Mouse (Mus musculus): ENCODE results near the gene Dip2a.

Dip2a gene

GRCm38 (mm10) chr10:76344711-76345539 lies at the start of gene Dip2a:
Dip2a (minus strand) TSS chr10:76345291.
- in situ Hi-C loops (cut with MboI) = no loop called here

DNA sequence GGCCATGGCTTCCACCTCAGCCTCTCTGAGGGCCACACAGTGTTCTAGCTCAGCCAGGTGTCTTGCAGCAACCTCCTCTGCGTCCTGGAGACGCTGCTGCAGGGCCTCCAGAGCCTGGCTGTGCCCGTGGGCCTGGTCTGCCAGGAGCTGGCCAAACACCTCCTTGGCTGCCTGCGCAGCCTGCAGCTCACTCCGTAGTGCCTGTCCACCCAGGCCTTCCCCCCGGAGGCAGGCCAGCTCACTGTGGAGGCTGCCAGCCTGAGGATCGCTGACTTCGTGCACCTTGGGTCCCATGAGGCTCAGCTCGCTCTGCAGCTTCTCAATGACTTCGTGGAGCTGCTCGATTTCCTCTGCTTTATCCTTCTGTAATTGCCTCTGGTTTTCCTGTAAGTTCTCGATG lies 47.5 kb upstream of the Dip2a start:
- in situ Hi-C loops (cut with MboI) = no loop called here

GRCm38 (mm10) chr10:76391786-76392185 lies 46.7 kb upstream of the Dip2a start:
- in situ Hi-C loops (cut with MboI) = no loop called here

DNA sequence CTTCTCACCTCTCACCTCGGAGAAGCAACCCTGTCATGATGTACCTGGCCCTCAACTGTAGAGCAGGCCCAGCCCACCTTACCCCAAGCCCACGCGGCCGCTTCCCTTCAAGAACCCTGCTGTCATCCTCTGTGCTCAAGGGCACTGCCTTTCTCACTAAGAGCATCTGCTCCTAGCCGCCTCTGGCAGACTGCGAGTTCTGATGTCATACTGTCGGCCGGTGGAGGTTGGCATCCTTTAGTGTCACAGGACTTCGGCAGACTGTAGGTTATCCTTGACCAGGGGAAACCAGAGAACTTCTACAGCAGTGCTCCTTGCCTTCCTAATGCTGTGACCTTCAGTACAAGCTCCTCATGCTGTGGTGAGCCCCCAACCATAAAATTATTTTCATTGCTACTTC lies 46.1 kb upstream of the Dip2a start:
- in situ Hi-C loops (cut with MboI) = no loop called here

DNA sequence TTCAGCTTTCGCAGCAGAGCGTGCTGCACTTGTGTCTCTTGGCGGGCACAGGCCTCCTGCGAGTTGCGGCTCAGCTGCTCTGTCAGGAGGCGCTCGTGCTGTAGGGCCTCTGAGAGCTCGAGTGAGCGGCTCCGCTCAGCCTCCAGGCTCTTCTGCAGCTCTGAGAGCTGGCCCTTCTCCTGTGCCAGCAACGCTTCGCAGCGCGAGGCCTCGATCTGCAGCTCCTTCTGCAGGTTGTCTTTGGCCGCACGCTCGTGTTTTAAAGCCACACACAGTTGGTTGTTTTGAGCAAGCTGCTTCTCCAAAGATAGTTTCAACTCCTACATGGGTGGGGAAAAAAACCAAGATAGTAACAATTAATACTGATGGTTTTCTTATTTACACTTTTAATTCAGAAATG lies 29.9 kb upstream of the Dip2a start:
- in situ Hi-C loops (cut with MboI) = no loop called here

DNA sequence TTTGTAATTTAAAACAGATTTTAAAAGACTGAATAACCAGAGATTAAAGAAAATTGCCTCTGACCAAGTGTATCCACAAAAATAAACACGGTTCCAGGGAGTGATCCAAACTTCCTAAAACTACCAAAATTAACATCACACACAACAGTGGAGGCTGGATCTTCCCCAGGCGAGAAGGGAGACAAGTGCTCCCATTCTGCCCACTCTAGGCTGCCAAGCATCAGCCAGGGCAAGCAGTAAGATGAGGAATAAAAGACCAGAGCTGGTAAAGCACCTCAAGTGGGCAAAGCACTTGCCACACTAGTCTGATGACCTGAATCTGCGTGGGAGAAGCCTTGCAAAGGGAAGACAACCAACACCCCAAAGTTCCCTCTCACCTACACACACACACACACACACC lies 26.6 kb upstream of the Dip2a start:
- in situ Hi-C loops (cut with MboI) = no loop called here

- in situ Hi-C loops (cut with MboI) = no loop called here
Measured at GRCm38 (mm10) chr10:76368766-76369165, 23.7 kb upstream of the Dip2a start.

GRCm38 (mm10) chr10:76363233-76363632 lies 18.1 kb upstream of the Dip2a start:
- in situ Hi-C loops (cut with MboI) = no loop called here

- in situ Hi-C loops (cut with MboI) = no loop called here
Measured at GRCm38 (mm10) chr10:76358468-76358867, 13.4 kb upstream of the Dip2a start.

DNA sequence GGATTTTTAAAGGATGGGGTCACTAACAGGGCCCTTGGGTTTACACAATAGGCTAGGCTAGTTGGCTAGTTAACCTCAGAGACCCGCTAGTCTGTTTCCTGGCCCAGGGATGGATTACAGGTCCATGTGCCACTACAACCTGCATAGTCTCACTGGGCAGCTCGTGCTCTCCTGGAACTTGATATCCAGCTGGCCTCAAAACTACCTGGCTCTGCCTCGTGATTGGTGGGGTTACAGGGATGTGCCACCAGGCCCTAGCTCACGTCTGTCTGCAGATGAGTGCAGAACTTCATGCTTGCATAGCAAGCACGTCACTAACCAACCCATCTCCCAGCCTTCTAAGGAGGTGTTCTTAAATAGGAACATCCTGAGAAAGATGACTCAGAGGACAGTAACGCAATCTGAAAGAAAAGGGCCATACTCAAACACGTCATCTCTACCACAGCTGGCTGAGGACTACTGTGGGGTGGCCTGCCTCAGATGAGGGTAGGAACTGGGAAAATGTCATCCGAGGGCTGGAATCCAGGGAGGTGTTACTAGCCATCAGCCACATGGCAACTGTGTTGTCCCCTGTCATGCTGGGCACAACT lies 12.3 kb upstream of the Dip2a start:
- in situ Hi-C loops (cut with MboI) = no loop called here

GRCm38 (mm10) chr10:76354974-76355373 lies 9.9 kb upstream of the Dip2a start:
- in situ Hi-C loops (cut with MboI) = no loop called here

DNA sequence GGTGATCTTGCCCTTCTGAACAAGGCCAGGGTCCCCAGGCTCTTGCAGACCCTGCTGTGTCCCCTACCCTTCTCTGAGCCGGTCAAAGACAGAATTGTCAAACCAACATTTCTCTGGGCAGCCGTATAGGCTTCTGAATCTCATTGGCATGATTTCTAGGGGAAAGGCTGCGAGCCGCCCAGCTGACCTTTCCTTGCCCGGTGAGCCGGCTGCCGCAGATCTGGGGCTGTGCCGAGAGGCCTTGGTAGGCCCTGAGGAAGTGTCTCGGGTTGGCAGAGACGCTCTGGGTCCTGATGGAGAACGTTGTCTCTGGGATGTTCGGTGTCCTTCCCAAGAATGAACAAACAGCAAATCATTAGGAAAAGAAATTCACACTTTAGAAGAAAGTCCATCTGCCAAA lies 8.9 kb upstream of the Dip2a start:
- in situ Hi-C loops (cut with MboI) = no loop called here

- in situ Hi-C loops (cut with MboI) = no loop called here
Measured at GRCm38 (mm10) chr10:76351953-76352352, 6.9 kb upstream of the Dip2a start.

- in situ Hi-C loops (cut with MboI) = no loop called here
Measured at GRCm38 (mm10) chr10:76346589-76346988, 1.5 kb upstream of the Dip2a start.

DNA sequence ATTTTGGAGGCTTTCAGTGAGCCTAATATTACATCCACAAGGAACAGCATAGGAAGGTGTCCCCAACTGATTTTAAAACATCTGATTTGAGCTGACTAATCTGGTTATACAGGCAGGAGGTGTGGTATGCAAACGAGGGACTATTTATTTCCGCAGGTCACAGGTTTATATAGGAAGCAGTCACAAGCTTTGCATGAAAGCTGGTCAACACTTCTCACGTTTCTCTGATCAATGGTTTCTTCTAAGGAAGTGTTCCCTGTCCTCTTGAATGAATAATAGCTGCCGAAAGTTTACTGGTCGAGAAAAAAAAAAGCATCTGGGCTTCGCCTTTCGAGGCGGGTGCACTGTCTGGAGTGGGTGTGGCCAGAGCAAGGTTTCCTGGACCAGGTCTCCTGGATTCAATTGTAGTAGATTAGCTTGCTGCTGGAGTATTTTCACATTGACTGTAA lies 976 bp upstream of the Dip2a start:
- in situ Hi-C loops (cut with MboI) = no loop called here

DNA sequence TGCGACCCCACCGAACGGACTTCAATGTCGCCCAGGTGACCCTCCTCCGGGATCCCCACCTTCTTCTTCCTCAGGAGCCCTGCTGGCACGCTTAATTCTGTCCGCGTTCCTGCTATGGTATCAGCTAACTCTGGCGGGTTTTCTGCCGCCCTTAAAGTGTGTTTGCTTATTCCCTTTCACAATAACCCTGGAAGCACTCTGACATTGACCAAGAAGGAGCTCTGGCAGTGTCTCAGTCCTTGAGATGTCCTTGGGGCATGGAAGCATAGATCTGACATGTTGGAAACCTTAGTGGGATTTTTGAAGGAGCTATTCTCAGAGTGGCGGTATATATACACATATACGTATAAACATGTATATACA lies 430 bp upstream of the Dip2a start:
- in situ Hi-C loops (cut with MboI) = no loop called here

- in situ Hi-C loops (cut with MboI) = no loop called here
Measured at GRCm38 (mm10) chr10:76334350-76334749, 10.7 kb downstream of the Dip2a start.

GRCm38 (mm10) chr10:76332040-76332439 lies 13.1 kb downstream of the Dip2a start:
- in situ Hi-C loops (cut with MboI) = no loop called here

- in situ Hi-C loops (cut with MboI) = no loop called here
Measured at GRCm38 (mm10) chr10:76329093-76329492, 16.0 kb downstream of the Dip2a start.

DNA sequence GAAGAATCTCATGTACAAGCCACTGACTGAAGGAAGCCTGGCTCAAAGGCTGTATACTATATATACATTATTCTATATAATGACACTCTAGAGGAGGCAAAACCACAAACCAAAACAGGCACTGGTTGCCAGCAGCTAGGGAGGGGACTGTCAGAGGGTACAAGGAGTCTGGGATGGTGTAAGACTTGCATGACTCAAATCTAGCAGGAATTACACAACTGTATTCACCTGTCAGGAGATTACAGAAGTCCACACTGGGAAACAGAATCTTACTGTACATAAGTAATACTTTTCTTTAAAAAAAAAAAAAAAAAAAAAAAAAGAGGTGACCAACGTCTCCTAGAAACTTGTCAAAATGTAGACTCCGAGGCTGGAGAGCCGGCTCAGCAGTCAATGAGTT lies 16.5 kb downstream of the Dip2a start:
- in situ Hi-C loops (cut with MboI) = no loop called here

GRCm38 (mm10) chr10:76326304-76327006 lies 18.6 kb downstream of the Dip2a start:
- in situ Hi-C loops (cut with MboI) = no loop called here

GRCm38 (mm10) chr10:76317623-76318022 lies 27.5 kb downstream of the Dip2a start:
- in situ Hi-C loops (cut with MboI) = no loop called here

DNA sequence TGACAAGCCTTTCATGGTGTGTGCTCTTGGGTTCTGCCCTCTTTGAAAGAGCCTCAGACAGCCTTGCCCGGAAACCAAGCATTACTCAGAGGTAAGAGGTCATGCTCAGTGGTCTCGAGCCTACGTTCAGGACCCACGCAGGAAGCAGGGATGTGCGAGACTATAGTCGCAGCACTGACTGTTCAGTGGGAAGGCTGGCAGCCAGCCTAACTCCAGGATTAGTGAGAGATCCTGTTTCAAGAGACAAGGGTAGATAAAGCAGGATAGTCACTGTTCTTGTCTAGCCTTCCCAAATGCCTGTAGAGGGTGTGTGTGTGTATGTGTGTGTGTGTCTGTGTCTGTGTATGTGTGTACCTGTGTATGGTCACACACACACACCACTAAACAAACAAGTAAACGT lies 28.9 kb downstream of the Dip2a start:
- in situ Hi-C loops (cut with MboI) = no loop called here
